Mouse (Mus musculus): ENCODE results near the gene Plekhh1. TPM values are rescaled to one million over a fixed set of nuclear protein-coding genes. Genes with fewer than 3 reads are reported as not detected.

Plekhh1 gene
- 5.0 and 5.8 TPM in 2 replicates for polyA plus RNA-seq (2016; fragmentation: Nextera tagmentation; extraction: Ambion mirVana)

- DNase-seq (ENCODE audit: low spot score) = peak; percentile 86
- H3K27ac ChIP-seq = peak within 1 kb of the TSS; percentile 97
- peaks cover 16% of the 10 kb centered on the region for H3K4me1 ChIP-seq
- H3K27me3 ChIP-seq (ENCODE audit: insufficient read depth, poor library complexity, severe bottlenecking) = no peaks in the 10 kb centered on the region
- no peaks in the 10 kb centered on the region for H3K9me3 ChIP-seq
- no peaks in the 10 kb centered on the region for H3K36me3 ChIP-seq
- peak within 1 kb of the TSS; percentile 93 for H3K4me3 ChIP-seq
- under 1% methylated on average over 80 of the region's 80 CpGs for WGBS
Measured at GRCm38 (mm10) chr12:79028911-79029861, at the start of gene Plekhh1. Plekhh1 (plus strand) TSS chr12:79029163.

- DNase-seq (ENCODE audit: low spot score) = no peak
- Histone ChIP-seq H3K9me3 (no peaks in the 10 kb centered on the region), H3K27ac (no peak overlapping the region), H3K27me3 (ENCODE audit: insufficient read depth, poor library complexity, severe bottlenecking) (peaks cover 4% of the 10 kb centered on the region; the same call in 1 of the 2 replicates), H3K36me3 (no peaks in the 10 kb centered on the region), H3K4me1 (peaks cover 4% of the 10 kb centered on the region; the same call in 1 of the 2 replicates), H3K4me3 (0 out of 2 replicates have a peak overlapping the region, but pooled peaks have one; percentile 3)
- WGBS = 64% methylated on average over 5 of the region's 5 CpGs
Measured at GRCm38 (mm10) chr12:78980683-78981091, 48.3 kb upstream of the Plekhh1 start.

- Histone ChIP-seq H3K4me1 (peaks cover 4% of the 10 kb centered on the region; the same call in 1 of the 2 replicates), H3K9me3 (no peaks in the 10 kb centered on the region), H3K27me3 (ENCODE audit: insufficient read depth, poor library complexity, severe bottlenecking) (peaks cover 4% of the 10 kb centered on the region; the same call in 1 of the 2 replicates), H3K36me3 (no peaks in the 10 kb centered on the region), H3K27ac (no peak overlapping the region), H3K4me3 (0 out of 2 replicates have a peak overlapping the region, but pooled peaks have one; percentile 3)
- no peak for DNase-seq (ENCODE audit: low spot score)
- WGBS = 68% methylated on average over 2 of the region's 2 CpGs
Measured at GRCm38 (mm10) chr12:78981131-78981530, 47.8 kb upstream of the Plekhh1 start.

- Histone ChIP-seq H3K9me3 (no peaks in the 10 kb centered on the region), H3K36me3 (no peaks in the 10 kb centered on the region), H3K4me3 (no peak overlapping the region), H3K27me3 (ENCODE audit: insufficient read depth, poor library complexity, severe bottlenecking) (peaks cover 4% of the 10 kb centered on the region; the same call in 1 of the 2 replicates), H3K4me1 (peaks cover 4% of the 10 kb centered on the region; the same call in 1 of the 2 replicates), H3K27ac (no peak overlapping the region)
- DNase-seq (ENCODE audit: low spot score) = no peak
- WGBS = 67% methylated on average over 9 of the region's 9 CpGs
Measured at GRCm38 (mm10) chr12:78981938-78982825, 46.8 kb upstream of the Plekhh1 start.

- WGBS = 54% methylated on average over 9 of the region's 9 CpGs
- no peak overlapping the region for H3K27ac ChIP-seq
- no peaks in the 10 kb centered on the region for H3K9me3 ChIP-seq
- no peaks in the 10 kb centered on the region for H3K36me3 ChIP-seq
- H3K4me1 ChIP-seq = no peaks in the 10 kb centered on the region
- no peak for DNase-seq (ENCODE audit: low spot score)
- H3K27me3 ChIP-seq (ENCODE audit: insufficient read depth, poor library complexity, severe bottlenecking) = peaks cover 4% of the 10 kb centered on the region; the same call in 1 of the 2 replicates
- H3K4me3 ChIP-seq = no peak overlapping the region
Measured at GRCm38 (mm10) chr12:78983296-78984034, 45.5 kb upstream of the Plekhh1 start.

- Histone ChIP-seq H3K27me3 (ENCODE audit: insufficient read depth, poor library complexity, severe bottlenecking) (peaks cover 4% of the 10 kb centered on the region; the same call in 1 of the 2 replicates), H3K4me3 (no peak overlapping the region), H3K36me3 (no peaks in the 10 kb centered on the region), H3K4me1 (no peaks in the 10 kb centered on the region), H3K27ac (no peak overlapping the region), H3K9me3 (no peaks in the 10 kb centered on the region)
- no peak for DNase-seq (ENCODE audit: low spot score)
- WGBS = 51% methylated on average over 3 of the region's 3 CpGs
Measured at GRCm38 (mm10) chr12:78984035-78984432, 44.9 kb upstream of the Plekhh1 start.

- no peaks in the 10 kb centered on the region for H3K36me3 ChIP-seq
- H3K27ac ChIP-seq = no peak overlapping the region
- WGBS = 49% methylated on average over 9 of the region's 9 CpGs
- no peaks in the 10 kb centered on the region for H3K9me3 ChIP-seq
- H3K4me3 ChIP-seq = no peak overlapping the region
- 0 out of 2 replicates have a peak, but pooled peaks cover 4% of the 10 kb centered on the region for H3K27me3 ChIP-seq (ENCODE audit: insufficient read depth, poor library complexity, severe bottlenecking)
- H3K4me1 ChIP-seq = no peaks in the 10 kb centered on the region
- no peak for DNase-seq (ENCODE audit: low spot score)
Measured at GRCm38 (mm10) chr12:78987581-78988081, 41.3 kb upstream of the Plekhh1 start.

GRCm38 (mm10) chr12:78996271-78996670, 32.7 kb upstream of the Plekhh1 start:
- Histone ChIP-seq H3K4me3 (no peak overlapping the region), H3K36me3 (no peaks in the 10 kb centered on the region), H3K27me3 (ENCODE audit: insufficient read depth, poor library complexity, severe bottlenecking) (peaks cover 7% of the 10 kb centered on the region; the same call in 1 of the 2 replicates), H3K9me3 (no peaks in the 10 kb centered on the region), H3K4me1 (no peaks in the 10 kb centered on the region), H3K27ac (no peak overlapping the region)
- no peak for DNase-seq (ENCODE audit: low spot score)
- 83% methylated on average over 4 of the region's 4 CpGs for WGBS

- Histone ChIP-seq H3K36me3 (no peaks in the 10 kb centered on the region), H3K27ac (no peak overlapping the region), H3K4me1 (no peaks in the 10 kb centered on the region), H3K27me3 (ENCODE audit: insufficient read depth, poor library complexity, severe bottlenecking) (peaks cover 7% of the 10 kb centered on the region; the same call in 1 of the 2 replicates), H3K4me3 (no peak overlapping the region), H3K9me3 (no peaks in the 10 kb centered on the region)
- no peak for DNase-seq (ENCODE audit: low spot score)
- 33% methylated on average over 7 of the region's 7 CpGs for WGBS
Measured at GRCm38 (mm10) chr12:78996711-78997110, 32.3 kb upstream of the Plekhh1 start.

GRCm38 (mm10) chr12:79002406-79002805, 26.6 kb upstream of the Plekhh1 start:
- Histone ChIP-seq H3K4me3 (no peak overlapping the region), H3K4me1 (peaks cover 5% of the 10 kb centered on the region; the same call in 1 of the 2 replicates), H3K27ac (no peak overlapping the region), H3K9me3 (no peaks in the 10 kb centered on the region), H3K27me3 (ENCODE audit: insufficient read depth, poor library complexity, severe bottlenecking) (peaks cover 44% of the 10 kb centered on the region), H3K36me3 (no peaks in the 10 kb centered on the region)
- no peak for DNase-seq (ENCODE audit: low spot score)
- WGBS = 75% methylated on average over 5 of the region's 5 CpGs

GRCm38 (mm10) chr12:79002978-79003377, 26.0 kb upstream of the Plekhh1 start:
- no peaks in the 10 kb centered on the region for H3K9me3 ChIP-seq
- no peak overlapping the region for H3K4me3 ChIP-seq
- WGBS = 82% methylated on average over 3 of the region's 3 CpGs
- peaks cover 39% of the 10 kb centered on the region for H3K27me3 ChIP-seq (ENCODE audit: insufficient read depth, poor library complexity, severe bottlenecking)
- peaks cover 6% of the 10 kb centered on the region; the same call in 1 of the 2 replicates for H3K4me1 ChIP-seq
- DNase-seq (ENCODE audit: low spot score) = no peak
- no peaks in the 10 kb centered on the region for H3K36me3 ChIP-seq
- no peak overlapping the region for H3K27ac ChIP-seq

GRCm38 (mm10) chr12:79005456-79005855, 23.5 kb upstream of the Plekhh1 start:
- peaks cover 37% of the 10 kb centered on the region for H3K27me3 ChIP-seq (ENCODE audit: insufficient read depth, poor library complexity, severe bottlenecking)
- H3K4me3 ChIP-seq = no peak overlapping the region
- peaks cover 6% of the 10 kb centered on the region; the same call in 1 of the 2 replicates for H3K4me1 ChIP-seq
- no peak for DNase-seq (ENCODE audit: low spot score)
- 74% methylated on average over 5 of the region's 5 CpGs for WGBS
- no peaks in the 10 kb centered on the region for H3K9me3 ChIP-seq
- H3K36me3 ChIP-seq = no peaks in the 10 kb centered on the region
- no peak overlapping the region for H3K27ac ChIP-seq

Data from heart, embryonic 10.5 days (tissue).